Mouse (Mus musculus) neural tube, embryonic 11.5 days (tissue): ENCODE results near the gene Serpine3. TPM values are rescaled to one million over a fixed set of nuclear protein-coding genes. Genes with fewer than 3 reads are reported as not detected.

Source experiments
- ATAC-seq: fragments of 200-750 bp; cut with Nextera tagmentation; 2 replicates; pipeline ENCODE4 v1.8.0; 2017; ENCODE audit warnings: moderate number of reproducible peaks, mild to moderate bottlenecking, moderate TSS enrichment, moderate library complexity; ENCODE audit not compliant: insufficient read depth, low FRiP score, low TSS enrichment
- DNase-seq: peaks from one replicate; pipeline ENCODE4 v3.0.0-alpha.2; 2015; ENCODE audit warnings: low spot score
- H3K27ac ChIP-seq: fragments of 300-500 bp; sonication (generic); 2 replicates; pipeline ENCODE4 v1.5.1; 2014; ENCODE audit warnings: low read depth, mild to moderate bottlenecking, low read length
- H3K27me3 ChIP-seq: fragments of 300-500 bp; sonication (generic); 2 replicates; pipeline ENCODE4 v1.6.1; 2014; ENCODE audit warnings: mild to moderate bottlenecking, low read length, mixed read lengths; ENCODE audit not compliant: control insufficient read depth, insufficient read depth
- H3K36me3 ChIP-seq: fragments of 300-500 bp; sonication (generic); 2 replicates; pipeline ENCODE4 v1.6.1; 2014; ENCODE audit warnings: mild to moderate bottlenecking, low read length, moderate library complexity, mixed read lengths; ENCODE audit not compliant: control insufficient read depth, insufficient read depth
- H3K4me1 ChIP-seq: fragments of 300-500 bp; sonication (generic); 2 replicates; pipeline ENCODE4 v1.6.1; 2014; ENCODE audit warnings: low read length, mixed read lengths; ENCODE audit not compliant: control insufficient read depth, insufficient read depth
- H3K4me2 ChIP-seq: fragments of 300-500 bp; sonication (generic); 2 replicates; pipeline ENCODE4 v1.6.1; 2014; ENCODE audit warnings: low read depth, mild to moderate bottlenecking, moderate library complexity
- H3K4me3 ChIP-seq: fragments of 300-500 bp; sonication (generic); 2 replicates; pipeline ENCODE4 v1.5.1; 2014; ENCODE audit warnings: low read depth, low read length
- H3K9ac ChIP-seq: fragments of 300-500 bp; sonication (generic); 2 replicates; pipeline ENCODE4 v1.6.1; 2014; ENCODE audit warnings: mild to moderate bottlenecking, low read length
- H3K9me3 ChIP-seq: fragments of 300-500 bp; sonication (generic); 2 replicates; pipeline ENCODE4 v1.6.1; 2016; ENCODE audit warnings: low read length; ENCODE audit not compliant: control insufficient read depth
- WGBS: fragments of 180-500 bp; shearing (Covaris S2); extraction: QIAGEN DNeasy Blood & Tissue Kit; methylation state at CpG from one replicate; pipeline ENCODE4 v1.1.7; 2014; 5-methylcytosine and 5-hydroxymethylcytosine counted together
- polyA plus RNA-seq: library from polyadenylated mRNA; unstranded; fragments of >200 nt; fragmentation: Nextera tagmentation; extraction: Ambion mirVana; gene quantifications from 2 replicates; pipeline ENCODE4 v1.2.1, GENCODE M21; 2014

Gene Serpine3
- polyA plus RNA-seq, 1 experiment from 2014 or later: not detected

GRCm38 (mm10) chr14:62721625-62722024 is 58.2 kb downstream of the Serpine3 start:
- no peak for ATAC-seq
- DNase-seq: no peak
- no peaks in the 10 kb centered on the region for H3K36me3 ChIP-seq
- no peak overlapping the region for H3K4me2 ChIP-seq
- H3K4me1 ChIP-seq: no peaks in the 10 kb centered on the region
- H3K9ac ChIP-seq: no peak overlapping the region
- H3K9me3 ChIP-seq: no peaks in the 10 kb centered on the region
- no peaks in the 10 kb centered on the region for H3K27me3 ChIP-seq
- no peak overlapping the region for H3K4me3 ChIP-seq
- no peak overlapping the region for H3K27ac ChIP-seq
- WGBS: 94% methylated on average over 1 of the region's 1 CpGs

- Histone ChIP-seq H3K4me2 (no peak overlapping the region), H3K36me3 (no peaks in the 10 kb centered on the region), H3K4me1 (no peaks in the 10 kb centered on the region), H3K9me3 (no peaks in the 10 kb centered on the region), H3K27me3 (no peaks in the 10 kb centered on the region), H3K4me3 (no peak overlapping the region), H3K9ac (no peak overlapping the region), H3K27ac (no peak overlapping the region)
- ATAC-seq (no peak), DNase-seq (no peak)
Observed at GRCm38 (mm10) chr14:62724560-62724959, 61.1 kb downstream of the Serpine3 start.

GRCm38 (mm10) chr14:62731902-62732301 is 68.4 kb downstream of the Serpine3 start:
- ATAC-seq (no peak), DNase-seq (no peak)
- Histone ChIP-seq H3K27me3 (no peaks in the 10 kb centered on the region), H3K36me3 (peaks cover 2% of the 10 kb centered on the region; the same call in 1 of the 2 replicates), H3K9ac (no peak overlapping the region), H3K4me2 (no peak overlapping the region), H3K4me3 (no peak overlapping the region), H3K27ac (no peak overlapping the region), H3K9me3 (no peaks in the 10 kb centered on the region), H3K4me1 (no peaks in the 10 kb centered on the region)
- WGBS: 78% methylated on average over 1 of the region's 1 CpGs

GRCm38 (mm10) chr14:62733666-62734065 is 70.2 kb downstream of the Serpine3 start:
- H3K4me2 ChIP-seq: no peak overlapping the region
- H3K4me1 ChIP-seq: no peaks in the 10 kb centered on the region
- no peaks in the 10 kb centered on the region for H3K27me3 ChIP-seq
- H3K9me3 ChIP-seq: no peaks in the 10 kb centered on the region
- H3K36me3 ChIP-seq: peaks cover 2% of the 10 kb centered on the region; the same call in 1 of the 2 replicates
- WGBS: 80% methylated on average over 2 of the region's 2 CpGs
- DNase-seq (no peak), ATAC-seq (no peak)
- no peak overlapping the region for H3K9ac ChIP-seq
- H3K4me3 ChIP-seq: no peak overlapping the region
- H3K27ac ChIP-seq: no peak overlapping the region

- 78% methylated on average over 1 of the region's 1 CpGs for WGBS
- no peak overlapping the region for H3K4me3 ChIP-seq
- H3K4me2 ChIP-seq: no peak overlapping the region
- no peak overlapping the region for H3K9ac ChIP-seq
- DNase-seq: no peak
- H3K27me3 ChIP-seq: no peaks in the 10 kb centered on the region
- H3K4me1 ChIP-seq: no peaks in the 10 kb centered on the region
- no peak overlapping the region for H3K27ac ChIP-seq
- H3K9me3 ChIP-seq: no peaks in the 10 kb centered on the region
- peaks cover 2% of the 10 kb centered on the region; the same call in 1 of the 2 replicates for H3K36me3 ChIP-seq
- no peak for ATAC-seq
Observed at GRCm38 (mm10) chr14:62735646-62736045, 72.2 kb downstream of the Serpine3 start.

Other genes starting within 250 kb of the Serpine3 start
- gene Gucy1b2, start 207.4 kb upstream of the Serpine3 start, polyA plus RNA-seq: 0.08 and 0.11 TPM in 2 replicates
- 4.5 and 4.6 TPM in 2 replicates for gene Fam124a, start 107.9 kb upstream of the Serpine3 start, polyA plus RNA-seq
- gene Gm4131, start 96.7 kb upstream of the Serpine3 start, polyA plus RNA-seq: not detected in 2 replicates
- 27.4 and 30.1 TPM in 2 replicates for gene Ints6, start 97.5 kb downstream of the Serpine3 start, polyA plus RNA-seq
- gene Wdfy2, start 174.0 kb downstream of the Serpine3 start, polyA plus RNA-seq: 16.9 and 18.2 TPM in 2 replicates